Mouse (Mus musculus): Measurements from ENCODE around the gene Atcay. TPM values are rescaled to one million over a fixed set of nuclear protein-coding genes. Genes with fewer than 3 reads are reported as not detected.

Atcay gene
- polyA plus RNA-seq, 1 experiment from 2014 or later: 0.04 TPM

GRCm38 (mm10) chr10:81261025-81261424 is 30.4 kb upstream of the Atcay start:
- ATAC-seq (no peak), DNase-seq (ENCODE audit: low read depth, low spot score) (no peak)
- ChIA-PET CTCF (no interaction called here), POLR2A (no interaction called here)
- in situ Hi-C loops (cut with MboI; ENCODE audit: low pct_unique_long_range_greater_than_20kb): no loop called here
- TF ChIP-seq CTCF (IDR thresholded peaks at IDR 0.05): no peak
- H3K27me3 ChIP-seq: peaks cover 29% of the 10 kb centered on the region

- ChIA-PET POLR2A (interaction anchor here (0.6 kb wide), 1 partner anchor 242 kb away, joined by 3 read pairs; no protein-coding TSS in a partner anchor), CTCF (interaction anchor here (1.2 kb wide), 1 partner anchor 15 kb away, joined by 3 read pairs; no protein-coding TSS in a partner anchor)
- TF ChIP-seq CTCF (IDR thresholded peaks at IDR 0.05): no peak
- in situ Hi-C loops (cut with MboI; ENCODE audit: low pct_unique_long_range_greater_than_20kb): no loop called here
- H3K27me3 ChIP-seq: peaks cover 29% of the 10 kb centered on the region
- DNase-seq (ENCODE audit: low read depth, low spot score): no peak
- ATAC-seq: no peak
These were observed 28.7 kb upstream of the Atcay start for GRCm38 (mm10) chr10:81259225-81259884.

- DNase-seq (ENCODE audit: low read depth, low spot score) (no peak), ATAC-seq (no peak)
- peaks cover 35% of the 10 kb centered on the region for H3K27me3 ChIP-seq
- ChIA-PET POLR2A (no interaction called here), CTCF (interaction anchor here (3.0 kb wide), 1 partner anchor 13 kb away, joined by 11 read pairs; no protein-coding TSS in a partner anchor)
- no peak for TF ChIP-seq CTCF (IDR thresholded peaks at IDR 0.05)
- in situ Hi-C loops (cut with MboI; ENCODE audit: low pct_unique_long_range_greater_than_20kb): no loop called here
These were observed 26.8 kb upstream of the Atcay start for GRCm38 (mm10) chr10:81257158-81258039.

GRCm38 (mm10) chr10:81254886-81255285 is 24.3 kb upstream of the Atcay start:
- POLR2A ChIA-PET: interaction anchor here (0.9 kb wide), 1 partner anchor 9 kb away, joined by 4 read pairs; no protein-coding TSS in a partner anchor
- CTCF ChIA-PET: interaction anchor here (3.0 to 3.6 kb wide), 2 partner anchors 11 to 14 kb away, joined by 11 read pairs; no protein-coding TSS in a partner anchor
- TF ChIP-seq CTCF (IDR thresholded peaks at IDR 0.05): no peak
- in situ Hi-C loops (cut with MboI; ENCODE audit: low pct_unique_long_range_greater_than_20kb): no loop called here
- ATAC-seq (no peak), DNase-seq (ENCODE audit: low read depth, low spot score) (no peak)
- H3K27me3 ChIP-seq: peaks cover 38% of the 10 kb centered on the region

- ChIA-PET POLR2A (interaction anchor here (0.6 kb wide), 1 partner anchor 18 kb away, joined by 3 read pairs; no protein-coding TSS in a partner anchor), CTCF (interaction anchor here (1.7 to 3.6 kb wide), 2 partner anchors 12 to 13 kb away, joined by 4 to 11 read pairs; no protein-coding TSS in a partner anchor)
- in situ Hi-C loops (cut with MboI; ENCODE audit: low pct_unique_long_range_greater_than_20kb): no loop called here
- ATAC-seq: no peak
- peaks cover 21% of the 10 kb centered on the region for H3K27me3 ChIP-seq
- TF ChIP-seq CTCF (IDR thresholded peaks at IDR 0.05): no peak
- DNase-seq (ENCODE audit: low read depth, low spot score): no peak
These were observed 22.1 kb upstream of the Atcay start, which contains the start of gene Matk for GRCm38 (mm10) chr10:81252424-81253419. TSS of gene Matk (plus strand) at chr10:81252935.

GRCm38 (mm10) chr10:81249442-81249841 is 18.8 kb upstream of the Atcay start:
- POLR2A ChIA-PET: no interaction called here
- no peak for TF ChIP-seq CTCF (IDR thresholded peaks at IDR 0.05)

GRCm38 (mm10) chr10:81247804-81248203 is 17.2 kb upstream of the Atcay start:
- in situ Hi-C loops (cut with MboI; ENCODE audit: low pct_unique_long_range_greater_than_20kb): no loop called here
- POLR2A ChIA-PET: no interaction called here
- H3K27me3 ChIP-seq: peaks cover 4% of the 10 kb centered on the region
- TF ChIP-seq CTCF (IDR thresholded peaks at IDR 0.05): no peak
- no peak for ATAC-seq
- no peak for DNase-seq (ENCODE audit: low read depth, low spot score)
- CTCF ChIA-PET: interaction anchor here (1.1 kb wide), 1 partner anchor 18 kb away, joined by 3 read pairs; no protein-coding TSS in a partner anchor

More at GRCm38 (mm10) chr10:81249442-81249841, 18.8 kb upstream of the Atcay start:
- H3K27me3 ChIP-seq: peaks cover 9% of the 10 kb centered on the region
- CTCF ChIA-PET: interaction anchor here (0.9 kb wide), 1 partner anchor 8 kb away, joined by 6 read pairs; no protein-coding TSS in a partner anchor
- ATAC-seq: no peak
- no peak for DNase-seq (ENCODE audit: low read depth, low spot score)
- in situ Hi-C loops (cut with MboI; ENCODE audit: low pct_unique_long_range_greater_than_20kb): no loop called here

GRCm38 (mm10) chr10:81245166-81245565 is 14.5 kb upstream of the Atcay start:
- in situ Hi-C loops (cut with MboI; ENCODE audit: low pct_unique_long_range_greater_than_20kb): no loop called here
- H3K27me3 ChIP-seq: no peaks in the 10 kb centered on the region
- DNase-seq (ENCODE audit: low read depth, low spot score): no peak
- ChIA-PET POLR2A (no interaction called here), CTCF (interaction anchor here (1.8 to 3.1 kb wide), 4 partner anchors 9 to 28 kb away, joined by 6 to 17 read pairs (median 10); no protein-coding TSS in a partner anchor)
- ATAC-seq: no peak
- TF ChIP-seq CTCF (IDR thresholded peaks at IDR 0.05): no peak

- DNase-seq (ENCODE audit: low read depth, low spot score) (no peak), ATAC-seq (no peak)
- ChIA-PET POLR2A (no interaction called here), CTCF (interaction anchor here (0.6 to 3.1 kb wide), 7 partner anchors 8 to 55 kb away, joined by 3 to 17 read pairs (median 6); no protein-coding TSS in a partner anchor)
- in situ Hi-C loops (cut with MboI; ENCODE audit: low pct_unique_long_range_greater_than_20kb): no loop called here
- no peaks in the 10 kb centered on the region for H3K27me3 ChIP-seq
- no peak for TF ChIP-seq CTCF (IDR thresholded peaks at IDR 0.05)
These were observed 14.0 kb upstream of the Atcay start for GRCm38 (mm10) chr10:81244595-81244994.

Data from Patski (cell line).